Mouse (Mus musculus): ENCODE data around the gene Crat.

DNA sequence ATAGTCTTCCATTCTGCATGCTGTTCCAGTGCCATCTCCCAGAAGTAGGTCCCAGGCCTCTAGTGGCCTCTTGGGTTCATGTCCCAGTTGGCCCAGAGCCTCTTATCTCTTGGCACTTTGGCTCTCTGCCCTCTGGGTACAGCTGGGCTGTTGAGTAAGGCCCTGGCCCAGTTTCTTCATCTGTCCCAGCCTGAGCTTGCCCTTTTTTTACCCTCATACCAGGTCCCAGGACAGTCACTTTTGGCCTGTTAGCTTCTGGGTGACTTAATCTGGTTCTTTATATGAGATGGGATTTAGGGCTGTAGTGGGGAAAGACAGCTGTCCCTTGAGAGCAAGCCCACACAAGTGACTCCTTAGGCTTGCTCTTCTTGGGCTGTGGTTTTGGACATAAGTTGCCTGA, 13.5 kb upstream of the Crat start:
- TF ChIP-seq EP300 (IDR thresholded peaks at IDR 0.05) (no peak), CTCF (IDR thresholded peaks at IDR 0.05) (peak; percentile 17; the same call in 1 of the 2 replicates)
